8 mouse cellular contexts compared by ENCODE assay signal in genomic region chr16:90995023-90995422, GRCm38 (mm10). TPM values are rescaled to one million over a fixed set of nuclear protein-coding genes. Genes with fewer than 3 reads are reported as not detected.
A peak's percentile ranks its signal among the peaks of the same experiment; 100 is the strongest.
DNase-seq lines count a peak whose midpoint lies in the region; ATAC-seq lines count a peak whose summit lies in the region.

No protein-coding gene starts in this region.

- no peak for DNase-seq in frontal cortex, postnatal 10 days (ENCODE audit: low spot score in 2 of 2)
- DNase-seq in adipocyte (ENCODE audit: low spot score), result peak; percentile 58
- peak; percentile 47 to 54 for DNase-seq in heart, postnatal 10 days
- DNase-seq in lung, postnatal 10 days, result peak; percentile 53
- no peak for DNase-seq in ovary, postnatal 14 days (ENCODE audit: low spot score)
- no peak for DNase-seq in B cell, adult 2 months
- DNase-seq in urinary bladder, postnatal 36 days (ENCODE audit: low spot score in 2 of 2), result no peak

- peak; percentile 42; the same call in 1 of the 2 replicates for ATAC-seq in frontal cortex, adult (ENCODE audit: low TSS enrichment)

- intact Hi-C loops in heart, postnatal 10 days (cut with DNase I), result no loop called here

RNA-seq across cellular contexts. Expression of gene Synj1, which starts 16.1 kb away (rescaled TPM):
- 10 to 100 TPM; 29.0 to 30.8 TPM for total RNA-seq in heart, postnatal 10 days (2021)

RNA-seq across cellular contexts. Expression of gene Paxbp1, which starts 49.3 kb away (rescaled TPM):
- 10 to 100 TPM; 22.6 to 27.2 TPM for total RNA-seq in heart, postnatal 10 days (2021)

Comparison
In these comparisons a context has a peak if more than half of its experiments do, and no peak if none do; other contexts are left out.
1. DNase-seq: peak in adipocyte (single experiment), heart, postnatal 10 days (2 of 2) and lung, postnatal 10 days (single experiment); none in frontal cortex, postnatal 10 days (0 of 2), ovary, postnatal 14 days (single experiment), B cell, adult 2 months (0 of 2) and urinary bladder, postnatal 36 days (0 of 2).